Comparison of ENCODE assay signal across 21 mouse cellular contexts in genomic region chr2:156741265-156741664, GRCm38 (mm10). TPM values are rescaled to one million over a fixed set of nuclear protein-coding genes. Genes with fewer than 3 reads are reported as not detected.
DNase-seq lines count a peak whose midpoint lies in the region; ATAC-seq and TF ChIP-seq lines count a peak whose summit lies in the region.
"Had no signal": no experiment of that assay in that cellular context is flagged by ENCODE, and none has a peak within 500 bp of the region (broad histone marks: within the 10 kb centered on the region; RNA-seq: fewer than 3 reads in every experiment).

No protein-coding gene starts in this region.

- no peak for TF ChIP-seq EP300 in lung, postnatal 0 days (IDR thresholded peaks at IDR 0.05)

- 0 out of 2 replicates have a peak, but pooled peaks cover 3% of the 10 kb centered on the region for H3K36me3 ChIP-seq in intestine, embryonic 16.5 days (ENCODE audit: control insufficient read depth, insufficient read depth, low read length)
- peaks cover 2% of the 10 kb centered on the region for H3K36me3 ChIP-seq in intestine, embryonic 15.5 days
- peaks cover 1% of the 10 kb centered on the region for H3K36me3 ChIP-seq in lung, postnatal 0 days (ENCODE audit: insufficient read depth, low read length)
- peaks cover 14% of the 10 kb centered on the region for H3K36me3 ChIP-seq in embryonic facial prominence, embryonic 15.5 days

- H3K27me3 ChIP-seq in intestine, embryonic 16.5 days (replicated peaks; ENCODE audit: control insufficient read depth, insufficient read depth, low read length), result no peaks in the 10 kb centered on the region
- H3K27me3 ChIP-seq in intestine, embryonic 15.5 days (replicated peaks), result no peaks in the 10 kb centered on the region
- H3K27me3 ChIP-seq in lung, postnatal 0 days (replicated peaks; ENCODE audit: insufficient read depth, low read length), result no peaks in the 10 kb centered on the region
- H3K27me3 ChIP-seq in embryonic facial prominence, embryonic 15.5 days, result no peaks in the 10 kb centered on the region
- H3K27me3 ChIP-seq: CH12.LX had no signal

- ATAC-seq in frontal cortex, adult (ENCODE audit: low TSS enrichment), result peak; percentile 66
- peak; percentile 14; the same call in 1 of the 2 replicates for ATAC-seq in intestine, embryonic 16.5 days
- ATAC-seq in intestine, embryonic 15.5 days, result no peak
- ATAC-seq in lung, postnatal 0 days, result no peak
- no peak for ATAC-seq in embryonic facial prominence, embryonic 15.5 days (ENCODE audit: insufficient number of reproducible peaks, low FRiP score, low TSS enrichment, low read depth)
- ATAC-seq: hindbrain, postnatal 0 days had no signal

- H3K4me3 ChIP-seq in intestine, embryonic 16.5 days (ENCODE audit: low read length), result no peak overlapping the region
- H3K4me3 ChIP-seq in intestine, embryonic 15.5 days (replicated peaks), result no peak overlapping the region
- H3K4me3 ChIP-seq in lung, postnatal 0 days (ENCODE audit: low read depth, low read length), result no peak overlapping the region
- H3K4me3 ChIP-seq in lung, adult 2 months (replicated peaks; ENCODE audit: extremely low read depth, low read depth, low read length), result no peak overlapping the region
- H3K4me3 ChIP-seq in embryonic facial prominence, embryonic 15.5 days (replicated peaks), result no peak overlapping the region
- H3K4me3 ChIP-seq: forebrain, embryonic 10.5 days; midbrain, embryonic 10.5 days had no signal

- H3K27ac ChIP-seq in intestine, embryonic 16.5 days (ENCODE audit: low read length), result no peak overlapping the region
- H3K27ac ChIP-seq in intestine, embryonic 15.5 days, result no peak overlapping the region
- H3K27ac ChIP-seq in lung, postnatal 0 days (ENCODE audit: low read length), result no peak overlapping the region
- H3K27ac ChIP-seq in embryonic facial prominence, embryonic 15.5 days (replicated peaks), result 0 out of 2 replicates have a peak overlapping the region, but pooled peaks have one; percentile 4
- H3K27ac ChIP-seq: forebrain, embryonic 10.5 days; liver, embryonic 14.5 days; midbrain, embryonic 10.5 days had no signal

- 64% methylated on average over 9 of the region's 9 CpGs for WGBS in intestine, embryonic 16.5 days
- WGBS in intestine, embryonic 15.5 days, result 75% methylated on average over 9 of the region's 9 CpGs
- WGBS in lung, postnatal 0 days, result 69% methylated on average over 9 of the region's 9 CpGs
- 60% methylated on average over 9 of the region's 9 CpGs for WGBS in lung, adult 2 months
- 72% methylated on average over 9 of the region's 9 CpGs for WGBS in embryonic facial prominence, embryonic 15.5 days

- H3K4me1 ChIP-seq in intestine, embryonic 16.5 days (ENCODE audit: control insufficient read depth, insufficient read depth, low read length), result peaks cover 33% of the 10 kb centered on the region
- peaks cover 25% of the 10 kb centered on the region for H3K4me1 ChIP-seq in intestine, embryonic 15.5 days (replicated peaks)
- peaks cover 11% of the 10 kb centered on the region; the same call in 1 of the 2 replicates for H3K4me1 ChIP-seq in lung, postnatal 0 days (ENCODE audit: insufficient read depth, low read depth, low read length)
- peaks cover 25% of the 10 kb centered on the region for H3K4me1 ChIP-seq in lung, adult 2 months (ENCODE audit: control insufficient read depth, insufficient read depth, low read length)
- H3K4me1 ChIP-seq in embryonic facial prominence, embryonic 15.5 days, result peaks cover 45% of the 10 kb centered on the region

- no peak for TF ChIP-seq POLR2A in lung, adult 2 months (IDR thresholded peaks at IDR 0.05; ENCODE audit: borderline replicate concordance, extremely low read depth, low read depth, low read length)

- H3K9me3 ChIP-seq in intestine, embryonic 16.5 days (ENCODE audit: control insufficient read depth, low read length), result no peaks in the 10 kb centered on the region
- H3K9me3 ChIP-seq in intestine, embryonic 15.5 days, result no peaks in the 10 kb centered on the region
- no peaks in the 10 kb centered on the region for H3K9me3 ChIP-seq in lung, postnatal 0 days (ENCODE audit: low read length)
- H3K9me3 ChIP-seq in embryonic facial prominence, embryonic 15.5 days (replicated peaks), result no peaks in the 10 kb centered on the region
- H3K9me3 ChIP-seq: forebrain, embryonic 10.5 days; midbrain, embryonic 10.5 days had no signal

- TF ChIP-seq CTCF in lung, postnatal 0 days (IDR thresholded peaks at IDR 0.05), result no peak
- TF ChIP-seq CTCF in lung, adult 2 months (IDR thresholded peaks at IDR 0.05; ENCODE audit: insufficient read depth, low read length), result no peak

- DNase-seq in frontal cortex, postnatal 14 days (ENCODE audit: low spot score in 2 of 2), result no peak
- no peak for DNase-seq in lung, postnatal 0 days (ENCODE audit: low spot score)
- no peak for DNase-seq in lung, adult 2 months
- DNase-seq: adrenal gland, postnatal 14 days; cerebellum, adult 11 months; cerebellum, postnatal 14 days; gastrocnemius, postnatal 25 days; heart, postnatal 4 days; kidney, adult 2 months; right cerebral cortex, postnatal 14 days; spleen, adult 18-20 months; thymus, postnatal 25 days had no signal

- 0 out of 2 replicates have a peak overlapping the region, but pooled peaks have one; percentile 14 for H3K9ac ChIP-seq in intestine, embryonic 16.5 days (ENCODE audit: low read depth, low read length)
- no peak overlapping the region for H3K9ac ChIP-seq in intestine, embryonic 15.5 days
- H3K9ac ChIP-seq in lung, postnatal 0 days (replicated peaks; ENCODE audit: low read depth), result 0 out of 2 replicates have a peak overlapping the region, but pooled peaks have one; percentile 23
- H3K9ac ChIP-seq in embryonic facial prominence, embryonic 15.5 days, result no peak overlapping the region
- H3K9ac ChIP-seq: liver, embryonic 14.5 days had no signal

- H3K4me2 ChIP-seq in intestine, embryonic 16.5 days (ENCODE audit: low read depth, low read length), result no peak overlapping the region
- H3K4me2 ChIP-seq in intestine, embryonic 15.5 days (replicated peaks), result no peak overlapping the region
- no peak overlapping the region for H3K4me2 ChIP-seq in lung, postnatal 0 days (replicated peaks; ENCODE audit: low read depth, low read length)
- no peak overlapping the region for H3K4me2 ChIP-seq in embryonic facial prominence, embryonic 15.5 days (replicated peaks)

RNA-seq across cellular contexts. Expression of gene Myl9, which starts 34.0 kb away (rescaled TPM):
- polyA plus RNA-seq in intestine, embryonic 16.5 days (2015; fragmentation: Nextera tagmentation; extraction: Ambion mirVana), result 1,232 and 1,258 TPM in 2 replicates
- 1,100 and 1,103 TPM in 2 replicates for polyA plus RNA-seq in intestine, embryonic 15.5 days (2015; fragmentation: Nextera tagmentation; extraction: Ambion mirVana)
- polyA plus RNA-seq in lung, postnatal 0 days (2015; fragmentation: Nextera tagmentation; extraction: Ambion mirVana), result 222 and 240 TPM in 2 replicates
- 174 and 258 TPM in 2 replicates for polyA plus RNA-seq in lung, adult 2 months (2012; rRNA removed)
- polyA plus RNA-seq in embryonic facial prominence, embryonic 15.5 days (2015; fragmentation: Nextera tagmentation; extraction: Ambion mirVana), result 245 and 251 TPM in 2 replicates

Comparison
In these comparisons a context has a peak if more than half of its experiments do, and no peak if none do; other contexts are left out.
1. ATAC-seq: peak in frontal cortex, adult (single experiment) and intestine, embryonic 16.5 days (single experiment); none in intestine, embryonic 15.5 days (single experiment), lung, postnatal 0 days (single experiment) and embryonic facial prominence, embryonic 15.5 days (single experiment).
2. H3K9ac ChIP-seq: peak in intestine, embryonic 16.5 days (single experiment) and lung, postnatal 0 days (single experiment); none in intestine, embryonic 15.5 days (single experiment) and embryonic facial prominence, embryonic 15.5 days (single experiment).